Mouse (Mus musculus): ENCODE data around the gene Atp6v1e2. TPM values are rescaled to one million over a fixed set of nuclear protein-coding genes. Genes with fewer than 3 reads are reported as not detected.
A peak's percentile ranks its signal among the peaks of the same experiment; 100 is the strongest.

Gene Atp6v1e2
- polyA plus RNA-seq, 1 experiment: not detected

- no peak for DNase-seq
- H3K4me3 ChIP-seq (ENCODE audit: insufficient read depth, low read depth, low read length): no peak overlapping the region
- no peaks in the 10 kb centered on the region for H3K27me3 ChIP-seq (replicated peaks; ENCODE audit: control insufficient read depth, insufficient read depth, low read length)
- no peak for TF ChIP-seq CTCF (conservative IDR thresholded peaks at IDR 0.05; ENCODE audit: insufficient read depth, insufficient read length, low read depth, low read length)
- TF ChIP-seq POLR2A (IDR thresholded peaks at IDR 0.05; ENCODE audit: low read depth, low read length): no peak
- 75% methylated on average over 10 of the region's 10 CpGs for WGBS
- H3K27ac ChIP-seq (ENCODE audit: insufficient read depth, low read depth, low read length): no peak overlapping the region
- H3K4me1 ChIP-seq (ENCODE audit: control insufficient read depth, insufficient read depth, low read length): peaks cover 12% of the 10 kb centered on the region; the same call in 1 of the 2 replicates
- H3K36me3 ChIP-seq (ENCODE audit: control insufficient read depth, insufficient read depth, low read length): no peaks in the 10 kb centered on the region; the same call in 1 of the 2 replicates
These were observed 18.3 kb upstream of the Atp6v1e2 start for GRCm38 (mm10) chr17:86966040-86966439.

- Histone ChIP-seq H3K27me3 (replicated peaks; ENCODE audit: control insufficient read depth, insufficient read depth, low read length) (no peaks in the 10 kb centered on the region), H3K4me3 (ENCODE audit: insufficient read depth, low read depth, low read length) (no peak overlapping the region), H3K4me1 (ENCODE audit: control insufficient read depth, insufficient read depth, low read length) (peaks cover 12% of the 10 kb centered on the region; the same call in 1 of the 2 replicates), H3K36me3 (ENCODE audit: control insufficient read depth, insufficient read depth, low read length) (no peaks in the 10 kb centered on the region; the same call in 1 of the 2 replicates), H3K27ac (ENCODE audit: insufficient read depth, low read depth, low read length) (0 out of 2 replicates have a peak overlapping the region, but pooled peaks have one; percentile 15)
- TF ChIP-seq POLR2A (IDR thresholded peaks at IDR 0.05; ENCODE audit: low read depth, low read length) (no peak), CTCF (conservative IDR thresholded peaks at IDR 0.05; ENCODE audit: insufficient read depth, insufficient read length, low read depth, low read length) (no peak)
- DNase-seq: no peak
- WGBS: 81% methylated on average over 8 of the region's 8 CpGs
These were observed 17.4 kb upstream of the Atp6v1e2 start for GRCm38 (mm10) chr17:86965121-86965520.

- Histone ChIP-seq H3K27me3 (replicated peaks; ENCODE audit: control insufficient read depth, insufficient read depth, low read length) (no peaks in the 10 kb centered on the region), H3K27ac (ENCODE audit: insufficient read depth, low read depth, low read length) (peak overlapping the region; percentile 15; the same call in 1 of the 2 replicates), H3K4me3 (ENCODE audit: insufficient read depth, low read depth, low read length) (peak overlapping the region; percentile 92), H3K36me3 (ENCODE audit: control insufficient read depth, insufficient read depth, low read length) (no peaks in the 10 kb centered on the region), H3K4me1 (ENCODE audit: control insufficient read depth, insufficient read depth, low read length) (peaks cover 12% of the 10 kb centered on the region; the same call in 1 of the 2 replicates)
- 10% methylated on average over 10 of the region's 10 CpGs for WGBS
- DNase-seq: peak; percentile 82
- no peak for TF ChIP-seq CTCF (conservative IDR thresholded peaks at IDR 0.05; ENCODE audit: insufficient read depth, insufficient read length, low read depth, low read length)
- no peak for TF ChIP-seq POLR2A (IDR thresholded peaks at IDR 0.05; ENCODE audit: low read depth, low read length)
These were observed 16.8 kb upstream of the Atp6v1e2 start for GRCm38 (mm10) chr17:86964502-86964901.

- Histone ChIP-seq H3K27me3 (replicated peaks; ENCODE audit: control insufficient read depth, insufficient read depth, low read length) (no peaks in the 10 kb centered on the region), H3K36me3 (ENCODE audit: control insufficient read depth, insufficient read depth, low read length) (no peaks in the 10 kb centered on the region), H3K27ac (ENCODE audit: insufficient read depth, low read depth, low read length) (no peak overlapping the region), H3K4me1 (ENCODE audit: control insufficient read depth, insufficient read depth, low read length) (peaks cover 12% of the 10 kb centered on the region; the same call in 1 of the 2 replicates), H3K4me3 (ENCODE audit: insufficient read depth, low read depth, low read length) (peak overlapping the region; percentile 92)
- TF ChIP-seq CTCF (conservative IDR thresholded peaks at IDR 0.05; ENCODE audit: insufficient read depth, insufficient read length, low read depth, low read length) (no peak), POLR2A (IDR thresholded peaks at IDR 0.05; ENCODE audit: low read depth, low read length) (no peak)
- DNase-seq: peak; percentile 31
- 4% methylated on average over 6 of the region's 6 CpGs for WGBS
These were observed 16.3 kb upstream of the Atp6v1e2 start for GRCm38 (mm10) chr17:86964041-86964440.

GRCm38 (mm10) chr17:86963586-86963902, 15.8 kb upstream of the Atp6v1e2 start:
- under 1% methylated on average over 25 of the region's 26 CpGs for WGBS
- Histone ChIP-seq H3K27me3 (replicated peaks; ENCODE audit: control insufficient read depth, insufficient read depth, low read length) (no peaks in the 10 kb centered on the region), H3K36me3 (ENCODE audit: control insufficient read depth, insufficient read depth, low read length) (no peaks in the 10 kb centered on the region), H3K4me1 (ENCODE audit: control insufficient read depth, insufficient read depth, low read length) (peaks cover 12% of the 10 kb centered on the region; the same call in 1 of the 2 replicates), H3K4me3 (ENCODE audit: insufficient read depth, low read depth, low read length) (peak overlapping the region; percentile 92), H3K27ac (ENCODE audit: insufficient read depth, low read depth, low read length) (peak overlapping the region; percentile 62)
- DNase-seq: no peak
- TF ChIP-seq CTCF (conservative IDR thresholded peaks at IDR 0.05; ENCODE audit: insufficient read depth, insufficient read length, low read depth, low read length): no peak
- TF ChIP-seq POLR2A (IDR thresholded peaks at IDR 0.05; ENCODE audit: low read depth, low read length): no peak

GRCm38 (mm10) chr17:86962894-86963585, 15.3 kb upstream of the Atp6v1e2 start, which contains the start of gene Rhoq:
Gene Rhoq (plus strand): TSS chr17:86963082.
- Histone ChIP-seq H3K4me1 (ENCODE audit: control insufficient read depth, insufficient read depth, low read length) (peaks cover 12% of the 10 kb centered on the region; the same call in 1 of the 2 replicates), H3K27me3 (replicated peaks; ENCODE audit: control insufficient read depth, insufficient read depth, low read length) (no peaks in the 10 kb centered on the region), H3K27ac (ENCODE audit: insufficient read depth, low read depth, low read length) (peak within 1 kb of the TSS; percentile 71), H3K36me3 (ENCODE audit: control insufficient read depth, insufficient read depth, low read length) (no peaks in the 10 kb centered on the region), H3K4me3 (ENCODE audit: insufficient read depth, low read depth, low read length) (peak within 1 kb of the TSS; percentile 92)
- DNase-seq: peak; percentile 95
- under 1% methylated on average over 85 of the region's 86 CpGs for WGBS
- TF ChIP-seq CTCF (conservative IDR thresholded peaks at IDR 0.05; ENCODE audit: insufficient read depth, insufficient read length, low read depth, low read length): no peak
- peak; percentile 3 for TF ChIP-seq POLR2A (IDR thresholded peaks at IDR 0.05; ENCODE audit: low read depth, low read length)

- Histone ChIP-seq H3K36me3 (ENCODE audit: control insufficient read depth, insufficient read depth, low read length) (no peaks in the 10 kb centered on the region), H3K27ac (ENCODE audit: insufficient read depth, low read depth, low read length) (peak overlapping the region; percentile 71), H3K4me1 (ENCODE audit: control insufficient read depth, insufficient read depth, low read length) (peaks cover 12% of the 10 kb centered on the region; the same call in 1 of the 2 replicates), H3K4me3 (ENCODE audit: insufficient read depth, low read depth, low read length) (peak overlapping the region; percentile 92), H3K27me3 (replicated peaks; ENCODE audit: control insufficient read depth, insufficient read depth, low read length) (no peaks in the 10 kb centered on the region)
- peak; percentile 93 for DNase-seq
- TF ChIP-seq POLR2A (IDR thresholded peaks at IDR 0.05; ENCODE audit: low read depth, low read length): no peak
- TF ChIP-seq CTCF (conservative IDR thresholded peaks at IDR 0.05; ENCODE audit: insufficient read depth, insufficient read length, low read depth, low read length): peak; percentile 71
- WGBS: under 1% methylated on average over 24 of the region's 24 CpGs
These were observed 14.7 kb upstream of the Atp6v1e2 start for GRCm38 (mm10) chr17:86962297-86962893.
